Mouse (Mus musculus) heart, adult 9 months (tissue): Measurements from ENCODE around the gene Dcaf1.

Experiments used
- DNase-seq, 2 experiments: peaks; one replicate each; pipeline ENCODE4 v3.0.0; 2022; ENCODE audit warnings: low spot score in 2 of 2

The Dcaf1 gene

GRCm38 (mm10) chr9:106906597-106906996, 84.9 kb downstream of the Dcaf1 start:
- DNase-seq, result no peak

GRCm38 (mm10) chr9:106908174-106908573, 86.5 kb downstream of the Dcaf1 start:
- DNase-seq, result no peak

DNA sequence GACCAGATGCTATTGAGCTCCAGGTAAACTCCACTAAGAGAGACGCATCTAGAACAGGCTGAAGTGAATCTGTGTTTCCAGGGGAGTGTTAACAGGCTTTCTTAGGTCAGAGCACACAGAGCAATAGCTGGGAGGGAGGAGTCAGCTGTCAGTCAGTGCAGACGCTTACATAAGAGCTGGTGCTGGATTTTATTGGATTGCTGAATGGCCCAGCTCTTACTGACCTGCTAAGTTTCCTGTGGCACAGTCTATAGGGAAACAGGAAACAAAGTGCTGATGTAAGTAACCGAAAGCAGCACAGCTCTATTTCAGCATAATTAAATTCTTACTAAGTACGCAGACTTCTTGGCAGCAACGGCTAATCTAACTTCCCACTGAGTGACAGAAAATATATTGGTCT, 87.0 kb downstream of the Dcaf1 start:
- DNase-seq, result no peak

- no peak for DNase-seq
These were observed 90.0 kb downstream of the Dcaf1 start for GRCm38 (mm10) chr9:106911624-106912023.

DNA sequence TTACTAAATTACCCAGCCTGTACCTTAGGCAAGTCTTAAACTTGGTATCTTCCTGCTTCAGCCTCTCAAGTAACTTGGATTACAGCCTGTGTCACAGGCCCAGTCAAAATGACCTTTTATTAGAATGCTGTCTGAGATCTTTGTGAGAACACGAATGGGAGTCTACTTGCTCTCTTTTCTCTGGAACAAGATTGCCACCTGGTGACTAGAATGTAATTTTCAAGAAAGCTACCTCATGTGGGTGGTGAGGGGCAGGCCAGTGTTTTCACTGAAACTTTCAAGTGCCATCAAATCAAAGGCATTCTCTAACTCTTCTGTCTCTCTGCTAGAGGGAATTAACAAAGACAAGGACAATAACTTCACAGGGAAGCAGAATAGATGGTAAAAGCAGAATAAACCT, 92.1 kb downstream of the Dcaf1 start:
- DNase-seq, result no peak

DNA sequence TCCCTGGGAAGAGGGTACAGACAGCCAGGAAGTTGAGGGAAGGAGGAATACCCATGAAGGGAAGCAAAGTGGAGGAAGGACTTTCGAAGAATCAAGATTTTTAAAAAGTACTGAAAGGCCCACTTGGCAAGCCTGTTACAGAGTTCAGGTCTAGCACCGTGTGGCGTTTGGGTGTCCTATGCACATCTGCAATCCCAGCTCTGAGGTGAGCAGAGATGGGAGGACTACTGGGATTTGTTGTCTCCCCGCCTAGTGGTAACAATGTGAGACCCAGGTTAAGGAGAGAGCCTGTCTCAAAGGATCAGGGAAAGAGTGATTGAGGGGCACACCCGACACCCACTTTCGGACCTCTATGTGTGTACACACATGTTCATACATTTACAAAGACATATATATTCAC, 93.2 kb downstream of the Dcaf1 start:
- DNase-seq, result no peak
